ENCODE assay signal across 19 mouse cellular contexts in genomic region chr7:134650246-134650830, GRCm38 (mm10). TPM values are rescaled to one million over a fixed set of nuclear protein-coding genes. Genes with fewer than 3 reads are reported as not detected.
A peak's percentile ranks its signal among the peaks of the same experiment; 100 is the strongest.
DNase-seq lines count a peak whose midpoint lies in the region; ATAC-seq lines count a peak whose summit lies in the region.
"Had no signal": no experiment of that assay in that cellular context is flagged by ENCODE, and none has a peak within 500 bp of the region (broad histone marks: within the 10 kb centered on the region; RNA-seq: fewer than 3 reads in every experiment).

No protein-coding gene starts in this region.

- H3K4me3 ChIP-seq in embryonic facial prominence, embryonic 14.5 days (ENCODE audit: low read depth, low read length): no peak overlapping the region
- no peak overlapping the region for H3K4me3 ChIP-seq in embryonic facial prominence, embryonic 10.5 days
- H3K4me3 ChIP-seq: forebrain, embryonic 13.5 days; hindbrain, embryonic 10.5 days; midbrain, embryonic 12.5 days had no signal

- ATAC-seq in embryonic facial prominence, embryonic 14.5 days (ENCODE audit: low read depth): no peak
- ATAC-seq: activated CD4-positive, CD25-positive, alpha-beta regulatory T cell, adult 4 months; forebrain, embryonic 13.5 days had no signal

- H3K9ac ChIP-seq in embryonic facial prominence, embryonic 14.5 days (ENCODE audit: low read depth, low read length): no peak overlapping the region
- H3K9ac ChIP-seq: forebrain, embryonic 13.5 days; midbrain, embryonic 12.5 days had no signal

- H3K36me3 ChIP-seq in embryonic facial prominence, embryonic 14.5 days (ENCODE audit: control insufficient read depth, insufficient read depth, low read length): no peaks in the 10 kb centered on the region
- no peaks in the 10 kb centered on the region for H3K36me3 ChIP-seq in embryonic facial prominence, embryonic 10.5 days (replicated peaks)
- H3K36me3 ChIP-seq: hindbrain, embryonic 10.5 days; midbrain, embryonic 12.5 days had no signal

- WGBS in embryonic facial prominence, embryonic 14.5 days: 76% methylated on average over 8 of the region's 8 CpGs
- WGBS in embryonic facial prominence, embryonic 10.5 days: 86% methylated on average over 8 of the region's 8 CpGs

- peak; percentile 52 for DNase-seq in embryonic facial prominence, embryonic 14.5 days (ENCODE audit: low spot score)
- no peak for DNase-seq in embryonic facial prominence, embryonic 10.5 days (ENCODE audit: low spot score)
- peak; percentile 25 to 45 for DNase-seq in kidney, postnatal 25 days
- no peak for DNase-seq in kidney, adult 8-10 months
- peak; percentile 70 for DNase-seq in brain, adult 2 months (ENCODE audit: low read depth, low spot score)
- peak; percentile 42 for DNase-seq in heart, postnatal 4 days
- no peak for DNase-seq in spleen, adult 18-20 months
- DNase-seq in neural tube, embryonic 10.5 days (ENCODE audit: extremely low spot score, low spot score): no peak
- DNase-seq: adrenal gland, postnatal 25 days; cerebellum, adult 9-10 months; kidney, adult 2 months; lung, adult 2 months; retina, postnatal 1 day; thymus, postnatal 36 days had no signal

- H3K27me3 ChIP-seq in embryonic facial prominence, embryonic 14.5 days (replicated peaks; ENCODE audit: control insufficient read depth, insufficient read depth, low read length): no peaks in the 10 kb centered on the region
- no peaks in the 10 kb centered on the region for H3K27me3 ChIP-seq in embryonic facial prominence, embryonic 10.5 days (replicated peaks; ENCODE audit: low read depth, poor library complexity, severe bottlenecking)
- H3K27me3 ChIP-seq: forebrain, embryonic 13.5 days; midbrain, embryonic 12.5 days had no signal

- H3K4me1 ChIP-seq in embryonic facial prominence, embryonic 14.5 days (ENCODE audit: control insufficient read depth, insufficient read depth, low read length): no peaks in the 10 kb centered on the region
- no peaks in the 10 kb centered on the region for H3K4me1 ChIP-seq in embryonic facial prominence, embryonic 10.5 days
- H3K4me1 ChIP-seq: forebrain, embryonic 13.5 days; hindbrain, embryonic 10.5 days; midbrain, embryonic 12.5 days had no signal

- no peak overlapping the region for H3K4me2 ChIP-seq in embryonic facial prominence, embryonic 14.5 days (ENCODE audit: low read depth, low read length)
- H3K4me2 ChIP-seq: forebrain, embryonic 13.5 days; liver, embryonic 11.5 days; midbrain, embryonic 12.5 days had no signal

- H3K27ac ChIP-seq in embryonic facial prominence, embryonic 14.5 days (replicated peaks; ENCODE audit: low read depth, low read length): no peak overlapping the region
- H3K27ac ChIP-seq in embryonic facial prominence, embryonic 10.5 days (replicated peaks): no peak overlapping the region
- H3K27ac ChIP-seq: forebrain, embryonic 13.5 days; hindbrain, embryonic 10.5 days; midbrain, embryonic 12.5 days had no signal

- no peaks in the 10 kb centered on the region for H3K9me3 ChIP-seq in embryonic facial prominence, embryonic 14.5 days (ENCODE audit: control insufficient read depth, low read length)
- no peaks in the 10 kb centered on the region for H3K9me3 ChIP-seq in embryonic facial prominence, embryonic 10.5 days
- H3K9me3 ChIP-seq: forebrain, embryonic 13.5 days; hindbrain, embryonic 10.5 days; midbrain, embryonic 12.5 days had no signal

RNA-seq across cellular contexts. Expression of gene Dock1, which starts 20.1 kb away (rescaled TPM):
- polyA plus RNA-seq in embryonic facial prominence, embryonic 14.5 days (2014; fragmentation: Nextera tagmentation; extraction: Ambion mirVana): 35.6 and 39.5 TPM in 2 replicates
- 38.0 and 40.3 TPM in 2 replicates for polyA plus RNA-seq in embryonic facial prominence, embryonic 10.5 days (2016; fragmentation: Nextera tagmentation; extraction: Ambion mirVana)
- total RNA-seq in heart, postnatal 4 days (2021): 10 to 100 TPM; 53.7 to 56.5 TPM

Comparison
In these comparisons a context has a peak if more than half of its experiments do, and no peak if none do; other contexts are left out.
1. DNase-seq: peak in embryonic facial prominence, embryonic 14.5 days (single experiment), kidney, postnatal 25 days (2 of 2), brain, adult 2 months (single experiment) and heart, postnatal 4 days (single experiment); none in embryonic facial prominence, embryonic 10.5 days (single experiment), kidney, adult 8-10 months (0 of 2), spleen, adult 18-20 months (0 of 2) and neural tube, embryonic 10.5 days (single experiment).